Mouse (Mus musculus): ENCODE measurements at regions not wholly inside any gene's neighbourhood (a gene's known extent, or its start where the extent isn't known, plus 50 kb on each side); places are given as distances from the start of the nearest gene placed in this dataset.

DNA sequence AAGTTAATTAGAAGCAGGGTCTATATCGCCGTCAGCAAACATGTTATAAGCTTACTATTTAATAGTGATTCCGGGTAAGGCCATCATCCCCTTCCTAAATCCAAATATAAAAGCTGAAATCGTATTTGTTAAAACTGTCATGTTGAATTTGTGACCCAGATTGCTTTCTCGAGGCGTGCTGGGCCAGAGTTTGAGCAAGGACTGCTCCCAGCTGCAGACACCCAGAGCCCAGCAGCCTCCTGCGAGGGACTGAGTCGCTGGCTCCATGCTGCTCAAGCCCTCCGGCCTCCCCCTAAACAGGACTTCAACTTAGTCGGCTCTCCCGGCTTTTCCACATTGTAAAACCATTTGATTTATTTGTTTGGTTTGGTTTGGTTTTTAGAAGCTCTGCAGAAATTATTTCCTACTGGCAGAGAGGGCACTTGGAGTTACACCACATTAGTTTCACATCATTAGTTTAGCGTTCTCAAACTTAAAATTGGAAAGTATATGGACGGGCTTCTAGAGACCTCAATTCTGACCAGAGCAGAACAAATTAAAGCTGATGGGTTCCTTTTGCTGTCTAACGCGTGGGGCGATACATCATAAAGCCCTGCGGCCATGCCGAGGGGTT is 126.4 kb upstream of the Pitx1 start:
- DNase-seq, result no peak

DNA sequence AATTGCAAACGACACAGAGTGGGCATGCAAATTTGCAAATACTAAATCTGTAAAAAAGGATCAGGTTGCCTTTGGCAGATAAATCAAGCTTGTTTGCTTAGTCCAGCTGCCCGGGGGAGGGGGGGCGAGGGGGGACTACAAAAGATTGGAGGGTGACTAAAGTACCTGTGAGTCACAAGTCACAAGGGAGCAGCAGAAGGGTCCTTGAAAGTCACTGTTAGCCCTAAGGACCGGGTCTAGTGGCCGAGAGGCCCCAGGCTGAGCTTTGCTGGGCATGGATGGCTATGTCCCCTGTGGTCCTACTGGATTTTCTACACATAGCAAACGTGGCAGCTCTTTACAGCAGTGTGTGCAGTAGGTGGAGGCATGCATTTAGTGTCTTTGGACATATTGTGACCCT is 118.4 kb upstream of the Pitx1 start:
- DNase-seq, result peak; percentile 62

DNA sequence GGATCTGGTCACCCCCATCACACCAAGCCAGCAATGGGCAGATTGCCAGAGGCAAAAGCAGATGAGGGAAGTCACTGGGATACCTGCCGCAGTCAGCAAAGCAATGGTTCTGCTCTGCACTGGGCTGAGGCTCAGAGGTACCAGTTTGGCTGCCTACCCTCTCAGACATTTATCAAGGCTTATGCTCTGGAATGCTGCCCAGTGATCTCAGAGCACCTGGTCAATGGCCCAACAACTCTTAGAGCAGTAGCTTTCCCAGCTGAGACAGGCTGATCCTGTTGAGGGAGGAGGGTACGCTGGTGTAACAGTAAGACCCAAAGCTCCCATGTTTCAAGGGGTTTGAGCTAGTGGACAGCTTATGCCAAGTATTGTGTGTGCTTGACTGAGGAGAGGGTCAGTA is 117.4 kb upstream of the Pitx1 start:
- DNase-seq, result no peak

DNA sequence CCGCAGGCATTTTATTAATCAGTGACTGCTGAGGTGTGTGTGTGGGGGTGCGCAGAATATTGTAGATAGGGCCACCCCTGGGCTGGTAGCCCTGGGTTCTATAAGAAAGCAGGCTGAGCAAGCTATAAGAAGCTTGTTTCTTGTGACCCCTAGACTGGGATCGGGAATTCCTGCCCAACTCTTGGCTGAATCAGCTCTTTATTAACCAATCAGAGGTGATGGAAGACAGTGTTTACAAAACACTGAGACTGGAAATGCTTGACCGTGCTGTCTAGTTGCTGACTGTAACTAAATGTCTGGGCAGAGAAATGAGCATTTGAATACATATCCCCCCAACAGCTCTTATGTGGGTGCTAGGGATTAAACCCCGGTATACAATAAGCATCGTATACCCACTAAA is 114.8 kb upstream of the Pitx1 start:
- DNase-seq, result no peak

DNA sequence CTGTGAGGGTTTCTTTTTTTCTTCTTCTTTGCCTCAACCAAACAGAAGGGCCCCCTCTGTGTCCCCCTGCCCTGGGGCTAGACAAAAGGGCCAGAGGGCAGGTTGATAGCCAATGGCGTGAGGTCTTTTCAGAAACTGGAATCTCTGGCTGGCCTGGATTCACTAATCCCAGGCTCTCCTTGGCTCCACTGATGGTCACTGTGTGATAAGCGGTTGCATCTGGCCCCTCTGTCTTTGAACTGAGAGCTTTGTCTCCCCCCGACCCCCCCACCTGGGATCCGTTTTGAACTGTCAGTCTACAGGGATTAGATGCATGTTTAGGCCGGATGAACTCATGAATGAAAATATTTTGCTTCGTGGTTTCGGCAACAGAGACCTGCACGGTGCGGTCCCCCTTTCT is 112.6 kb upstream of the Pitx1 start:
- no peak for DNase-seq

DNA sequence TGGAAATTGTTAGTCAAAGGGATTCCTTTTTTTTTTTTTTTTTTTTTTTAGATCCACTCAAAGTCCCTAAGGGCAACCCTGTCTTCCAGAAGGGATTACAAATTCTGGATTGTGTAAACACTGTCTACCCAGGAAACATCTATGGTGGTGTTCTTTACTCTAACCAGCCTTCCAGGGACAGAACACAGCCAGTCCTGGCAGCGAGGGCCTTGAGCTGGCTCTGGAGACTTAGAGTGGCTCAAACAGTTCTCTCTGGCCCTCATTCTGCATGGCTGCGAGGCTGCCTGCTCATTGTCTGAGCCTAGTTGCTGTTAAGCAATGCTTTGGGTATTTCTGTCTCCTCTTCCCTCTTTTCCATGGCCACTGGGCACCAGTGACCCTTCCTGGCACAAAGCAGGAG is 112.2 kb upstream of the Pitx1 start:
- no peak for DNase-seq

DNA sequence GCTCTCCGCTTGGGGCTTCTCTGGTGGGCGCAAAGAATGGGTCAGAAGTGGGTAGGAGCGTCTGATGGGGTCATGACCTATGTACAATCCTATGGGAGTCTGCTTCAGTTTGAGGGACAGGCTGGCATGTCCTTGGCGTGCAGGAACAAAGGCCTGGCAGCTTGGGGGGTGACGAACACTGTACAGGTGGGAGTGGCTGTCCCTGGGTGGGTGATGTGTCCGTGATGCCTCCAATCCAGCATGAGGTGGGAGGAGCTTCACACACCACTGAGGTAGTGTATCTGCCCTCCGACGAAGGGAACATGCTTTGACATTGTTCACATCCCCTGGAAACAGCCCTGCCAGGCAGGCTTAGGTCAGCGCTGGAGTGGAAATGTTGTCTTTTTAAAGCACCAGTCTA is 101.4 kb upstream of the Pitx1 start:
- no peak for DNase-seq

DNA sequence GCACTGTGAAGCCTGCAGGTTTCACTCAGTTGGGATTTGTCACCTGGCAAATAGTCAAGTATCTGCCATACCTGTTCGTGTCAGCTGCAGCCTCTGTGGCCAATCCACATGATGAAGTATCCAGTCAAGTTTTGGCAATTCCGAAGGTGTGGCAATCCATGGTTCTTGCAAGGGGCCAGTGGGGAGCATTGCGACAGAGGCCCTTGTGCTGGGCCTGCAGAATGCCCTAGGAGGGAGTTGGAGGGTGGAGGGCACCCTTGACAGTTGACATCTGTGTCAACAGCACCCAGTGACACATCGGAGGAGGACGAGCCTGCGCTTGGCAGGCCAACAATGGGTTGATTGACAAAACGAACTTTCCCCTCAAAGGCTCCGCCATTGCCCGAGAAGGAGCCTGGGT is 101.0 kb upstream of the Pitx1 start:
- DNase-seq, result no peak

DNA sequence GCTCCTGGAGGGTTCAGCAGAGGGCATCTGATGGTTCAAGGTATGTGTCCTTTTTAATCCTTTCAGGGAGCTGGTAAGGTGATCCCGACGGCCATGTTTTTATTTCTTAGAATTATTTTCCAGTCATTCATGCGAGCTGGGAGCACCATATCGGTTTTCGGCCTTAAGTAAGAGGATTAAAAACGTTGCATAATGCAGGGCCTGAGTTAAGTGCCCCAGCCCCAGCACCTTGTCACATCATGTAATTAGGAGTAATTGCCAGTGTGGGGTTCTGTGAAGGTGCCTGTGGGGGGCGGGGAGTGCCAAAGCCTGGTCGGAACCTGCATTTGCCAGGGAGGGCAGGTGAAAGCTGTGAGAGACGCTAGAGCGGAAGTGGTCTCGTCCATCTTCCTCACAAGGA is 94.6 kb upstream of the Pitx1 start:
- no peak for DNase-seq

DNA sequence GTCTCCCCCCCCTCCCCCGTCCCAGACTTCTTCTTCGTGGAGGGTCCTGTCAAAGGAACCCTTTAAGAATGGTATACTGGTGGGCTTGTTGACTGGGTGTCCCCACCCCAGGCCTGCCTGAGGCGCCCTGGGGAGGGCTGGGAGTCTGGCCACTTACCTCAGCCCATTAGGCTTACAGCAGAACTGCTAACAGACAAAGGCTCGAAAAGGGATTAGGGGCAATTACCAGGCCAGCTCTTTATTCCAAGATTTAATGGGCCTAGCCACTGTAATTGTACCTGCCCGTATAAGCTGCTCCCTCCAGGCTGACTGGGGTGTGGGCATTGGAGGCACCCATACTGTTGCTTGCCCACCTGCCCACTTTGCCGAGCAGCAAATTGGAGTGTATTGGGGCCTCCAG is 93.8 kb upstream of the Pitx1 start:
- no peak for DNase-seq

DNA sequence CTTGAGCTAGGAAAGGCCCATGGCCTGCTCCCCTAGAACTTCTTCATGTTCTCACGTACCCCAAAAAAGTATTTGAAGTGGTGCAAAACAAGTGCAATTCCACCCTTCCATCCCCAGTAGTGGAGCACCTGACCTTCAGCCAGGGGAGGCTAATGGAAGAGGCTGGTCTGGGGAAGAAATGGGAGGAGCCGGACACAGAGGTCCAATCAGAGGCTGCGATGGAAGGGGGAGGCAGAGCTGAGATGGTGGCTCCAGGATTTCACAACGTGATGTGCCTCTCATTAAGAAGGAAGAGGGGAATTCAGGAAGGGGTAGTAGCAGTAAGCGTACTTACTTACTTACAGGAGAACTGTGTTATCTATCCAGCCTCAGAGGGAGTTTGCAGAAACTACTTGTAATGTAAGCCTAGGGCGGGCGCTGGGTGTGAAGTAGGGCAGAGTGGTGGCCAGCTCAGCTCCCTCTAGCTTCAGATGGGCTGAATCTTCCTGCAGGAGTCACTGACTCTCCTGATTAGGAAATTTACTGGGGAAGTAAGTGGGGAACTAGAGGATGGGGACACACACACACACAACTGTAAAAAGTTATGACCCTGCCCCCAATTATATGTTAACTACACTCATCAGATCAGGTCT is 87.6 kb upstream of the Pitx1 start:
- peak; percentile 38 for DNase-seq

DNA sequence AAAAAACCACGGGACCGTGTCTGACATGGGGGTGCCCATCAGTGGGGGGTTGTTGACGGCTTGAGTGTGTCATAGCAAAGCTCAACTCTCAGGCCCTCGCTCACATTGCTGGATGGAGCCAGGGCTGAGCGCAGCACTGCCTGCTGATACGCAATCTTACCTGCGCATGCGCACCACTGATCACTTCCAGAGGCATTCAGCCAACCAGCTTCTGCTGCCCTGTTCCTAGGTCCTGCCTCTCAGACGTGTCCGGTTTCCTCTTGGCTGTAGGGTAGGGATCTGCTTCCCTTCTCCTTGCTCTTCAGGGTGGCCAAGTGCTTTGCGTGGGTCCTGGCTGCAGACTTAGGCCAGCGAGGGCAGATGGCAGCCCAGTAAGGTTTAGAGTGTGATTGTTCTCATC is 81.3 kb upstream of the Pitx1 start:
- no peak for DNase-seq

DNA sequence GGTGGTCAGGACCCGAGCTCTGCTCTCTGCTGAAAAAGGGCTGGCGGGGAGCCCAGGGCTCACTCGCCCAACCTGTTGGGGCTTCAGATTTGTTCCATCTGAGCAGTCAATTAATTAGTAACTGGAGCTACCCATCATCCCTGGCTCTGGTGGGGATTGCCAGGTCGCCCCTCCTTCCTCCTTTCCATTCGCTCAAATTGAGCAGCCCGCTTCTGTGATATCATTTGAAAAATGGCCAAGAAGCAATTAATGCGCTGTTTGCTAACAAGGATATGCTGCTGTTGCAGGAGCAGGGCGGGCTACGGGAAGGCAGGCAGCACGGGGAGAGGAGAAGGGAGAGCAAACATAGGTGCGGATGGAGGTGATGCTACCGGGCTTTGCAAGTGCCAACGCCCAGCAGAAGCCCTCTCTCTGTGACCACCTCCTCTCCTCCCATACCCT is 76.3 kb upstream of the Pitx1 start:
- DNase-seq, result peak; percentile 11

DNA sequence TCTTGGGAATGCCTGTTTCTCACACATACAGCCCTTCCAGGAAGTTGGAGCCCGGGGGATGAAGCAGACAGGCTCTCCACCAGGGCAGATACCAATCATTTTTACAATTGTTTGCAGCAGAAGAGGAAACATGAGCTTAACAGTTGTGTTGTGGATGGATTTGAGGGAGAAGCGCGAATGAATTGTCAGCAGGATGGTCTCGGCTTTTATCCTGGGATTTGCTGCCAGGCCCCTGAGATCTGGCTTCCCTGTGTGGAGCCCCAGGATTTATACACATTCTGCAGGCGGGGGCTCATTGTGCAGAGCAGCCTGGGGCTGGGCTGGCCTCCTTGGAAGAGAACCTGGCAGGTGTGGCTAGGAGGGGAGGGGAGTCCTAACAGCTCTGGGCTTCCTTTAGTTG is 73.9 kb upstream of the Pitx1 start:
- DNase-seq, result no peak

DNA sequence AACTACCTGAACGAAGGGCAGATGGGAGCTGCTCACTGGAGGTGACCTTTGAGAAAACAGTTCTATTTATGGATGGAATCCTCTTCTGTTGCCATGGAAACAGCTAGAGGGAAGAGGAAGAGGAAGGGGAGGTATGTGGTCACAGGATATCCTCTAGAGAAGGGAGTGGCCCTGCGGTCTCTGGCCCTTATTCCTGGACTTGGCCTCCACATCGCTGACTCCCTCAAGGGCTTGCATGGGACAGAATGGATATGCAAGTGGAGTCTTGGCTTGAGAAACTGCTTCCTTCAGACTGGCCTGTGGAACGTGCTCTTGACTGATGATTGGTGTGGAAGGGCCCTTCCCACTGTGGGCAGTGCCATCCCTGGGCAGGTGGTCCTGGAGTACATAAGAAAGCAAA is 68.9 kb upstream of the Pitx1 start:
- no peak for DNase-seq

DNA sequence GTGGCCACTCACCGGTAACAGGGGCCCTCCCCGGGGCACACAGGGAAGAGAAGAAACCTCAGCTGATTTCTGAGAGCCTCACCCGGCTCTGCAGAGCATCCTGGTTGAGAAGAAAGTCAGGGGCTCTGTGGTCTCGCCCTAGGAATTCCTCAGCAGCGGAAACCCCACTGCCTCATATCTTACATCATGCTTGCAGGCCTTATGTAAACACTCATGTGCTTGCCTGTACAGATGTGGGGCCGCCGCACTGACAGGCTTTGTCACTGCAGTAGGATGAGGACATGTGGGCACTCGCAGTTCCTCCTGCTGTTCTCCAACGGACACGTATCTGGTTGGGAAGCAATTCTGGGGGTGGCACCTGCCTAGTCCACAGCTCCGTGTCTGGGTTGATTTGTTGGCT is 66.3 kb upstream of the Pitx1 start:
- no peak for DNase-seq

DNA sequence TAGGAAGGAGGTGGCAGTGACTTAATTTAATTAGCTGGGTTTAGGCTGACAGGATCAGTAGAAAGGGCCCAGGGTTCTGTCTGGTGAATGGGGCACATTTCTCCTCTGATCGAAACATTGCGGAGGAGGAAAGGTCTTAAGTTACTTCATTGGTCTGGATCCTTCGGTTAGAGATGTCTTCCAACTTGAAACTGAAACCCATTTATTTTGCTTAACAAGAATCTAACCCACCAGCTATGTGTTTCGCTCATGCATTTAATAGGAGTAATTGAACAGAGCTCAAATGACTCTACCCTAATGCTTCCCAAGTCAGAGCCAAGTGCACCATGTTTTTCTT is 64.2 kb upstream of the Pitx1 start:
- no peak for DNase-seq

DNA sequence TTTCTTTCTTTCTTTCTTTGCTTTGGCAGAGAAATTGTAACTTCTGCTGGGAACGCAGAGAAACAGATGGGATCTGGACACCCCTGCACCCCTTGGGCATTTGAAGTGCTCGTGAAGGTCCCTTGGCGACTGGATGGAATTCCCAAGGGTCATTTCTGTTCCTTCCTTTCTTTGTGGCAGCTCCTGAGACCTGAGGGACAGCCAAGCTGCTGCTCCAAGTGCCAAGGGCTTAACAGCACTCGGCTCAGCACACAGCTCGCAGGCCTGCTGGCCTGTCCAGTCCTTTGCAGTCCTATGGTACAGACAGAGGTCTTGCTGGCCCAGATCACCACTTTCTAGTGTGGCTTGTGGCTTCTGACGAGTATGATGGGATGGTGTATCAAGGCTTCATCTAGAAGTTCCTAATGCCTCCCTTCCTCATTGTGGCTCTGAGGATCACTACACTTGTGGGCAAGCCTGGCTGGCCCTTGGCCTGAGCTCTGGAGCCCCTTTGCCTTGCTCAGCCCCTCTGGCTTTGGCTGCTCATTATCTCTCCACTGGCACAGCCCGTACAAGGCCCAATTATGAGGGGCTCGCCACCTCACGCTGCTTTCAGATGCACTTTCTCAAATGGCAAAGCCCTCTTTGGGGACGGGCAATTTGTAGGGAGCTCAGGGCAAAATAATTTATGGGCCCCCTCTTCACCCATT is 63.7 kb upstream of the Pitx1 start:
- no peak for DNase-seq

DNA sequence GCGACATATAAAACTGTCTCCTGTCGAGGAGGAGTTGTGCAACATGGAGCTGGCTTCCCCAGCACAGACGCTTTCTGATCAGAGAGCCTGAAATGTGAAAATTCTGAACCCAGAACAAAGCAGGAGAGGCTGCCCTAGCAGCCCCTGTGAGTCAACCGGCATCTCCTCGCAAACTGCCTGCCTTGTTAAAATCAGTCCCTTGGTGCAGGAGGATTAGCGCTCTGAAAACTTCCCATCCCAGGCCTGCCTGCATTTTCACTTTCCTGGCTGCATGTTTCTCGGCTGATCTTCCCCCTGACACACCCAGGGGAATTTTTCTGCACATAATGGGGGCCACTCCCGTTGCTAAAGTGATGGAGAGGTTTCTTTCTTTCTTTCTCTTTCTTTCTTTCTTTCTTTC is 63.0 kb upstream of the Pitx1 start:
- no peak for DNase-seq

DNA sequence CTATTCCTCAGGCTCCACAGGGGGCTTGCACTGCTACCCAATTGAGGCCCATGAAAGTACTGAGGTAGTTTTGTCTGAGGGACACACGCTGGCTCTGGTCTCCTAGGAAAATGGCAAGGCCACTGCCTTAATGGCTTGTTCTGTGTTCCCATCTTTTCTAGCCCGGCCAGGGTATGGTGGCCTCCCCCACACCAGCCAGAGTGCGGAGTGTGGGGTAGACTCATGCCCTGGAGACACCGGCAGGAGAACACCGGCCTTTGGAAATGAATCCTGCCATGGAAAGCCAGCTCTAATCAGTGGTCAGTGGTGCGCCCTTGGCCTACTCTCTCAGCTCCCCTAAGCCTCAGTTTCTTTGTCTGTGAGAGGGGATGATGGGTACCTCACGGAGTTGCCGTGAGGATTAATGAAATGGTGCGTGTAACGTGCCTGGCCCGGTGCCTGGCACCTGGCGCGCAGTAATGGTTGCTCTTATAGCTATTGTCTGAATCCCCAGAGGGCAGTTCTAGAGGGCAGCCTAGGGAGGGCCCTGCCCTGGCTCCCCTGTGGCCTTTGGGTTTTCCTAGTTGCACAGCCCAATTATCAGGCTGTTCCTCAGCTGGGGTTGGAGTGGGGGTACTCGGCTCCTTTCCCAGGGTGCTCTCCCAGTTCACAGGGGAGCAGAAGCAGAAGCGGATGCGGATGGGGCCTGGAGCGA is 62.4 kb upstream of the Pitx1 start:
- DNase-seq, result no peak

DNA sequence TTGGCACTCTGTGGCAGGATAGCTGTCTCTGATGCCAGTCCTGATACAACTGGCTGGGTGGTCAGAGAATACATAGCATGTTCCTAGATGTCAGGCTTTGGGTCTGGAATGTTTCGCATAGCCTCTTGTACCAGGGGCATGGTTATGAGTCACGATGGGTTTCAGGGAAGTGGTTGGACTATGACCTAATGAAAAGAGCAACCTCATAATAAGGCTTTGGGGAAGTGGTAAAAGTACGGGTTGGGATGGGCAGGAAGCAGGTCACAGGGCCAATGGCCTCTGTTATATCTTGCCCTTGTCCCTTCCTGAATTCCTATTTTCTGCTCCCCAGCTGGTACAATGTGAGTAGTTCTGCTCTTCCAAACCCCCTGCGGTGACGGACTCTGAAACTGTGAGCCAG is 59.5 kb upstream of the Pitx1 start:
- DNase-seq, result no peak

DNA sequence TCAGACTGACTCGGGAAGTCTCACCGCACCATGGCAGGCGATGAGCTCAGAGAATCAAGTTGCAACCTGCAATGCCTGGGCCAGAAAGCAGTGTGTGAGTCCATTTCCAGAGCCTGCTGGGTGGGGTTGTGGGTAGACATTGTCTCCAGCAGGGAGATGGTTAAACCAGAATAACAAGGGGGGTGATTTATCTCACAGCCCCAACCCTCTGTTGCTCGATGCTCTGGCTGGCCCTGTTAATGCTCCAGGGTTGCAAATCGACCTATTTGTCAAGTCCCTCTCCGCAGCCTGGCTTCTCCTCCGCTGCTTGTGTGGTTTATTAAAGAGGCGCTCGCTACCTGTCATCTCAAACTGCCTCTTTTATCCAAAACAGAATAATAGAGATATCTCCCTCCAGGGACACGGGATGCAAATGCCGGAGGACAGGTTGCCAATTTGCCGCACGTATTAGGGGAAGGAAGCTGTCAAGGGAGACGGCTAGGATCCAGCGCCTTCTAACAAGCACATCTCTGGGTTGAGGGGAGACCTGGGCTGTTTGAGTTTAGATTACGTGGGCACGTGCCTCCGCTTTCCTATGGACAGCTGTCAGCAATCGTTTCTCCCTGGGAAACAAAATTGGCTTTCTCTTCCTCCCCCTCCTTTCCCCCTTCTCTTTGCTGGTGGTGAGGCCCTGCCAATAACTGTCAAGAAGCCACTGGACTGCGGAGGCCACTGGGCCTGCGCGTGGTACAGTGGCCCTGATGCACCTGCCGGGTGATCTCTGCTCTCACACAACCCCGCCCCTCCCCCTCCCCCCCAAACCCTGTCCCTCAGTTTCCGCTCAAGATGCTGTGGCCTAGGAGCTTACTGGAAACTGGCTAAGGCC is 57.4 kb upstream of the Pitx1 start:
- no peak for DNase-seq

DNA sequence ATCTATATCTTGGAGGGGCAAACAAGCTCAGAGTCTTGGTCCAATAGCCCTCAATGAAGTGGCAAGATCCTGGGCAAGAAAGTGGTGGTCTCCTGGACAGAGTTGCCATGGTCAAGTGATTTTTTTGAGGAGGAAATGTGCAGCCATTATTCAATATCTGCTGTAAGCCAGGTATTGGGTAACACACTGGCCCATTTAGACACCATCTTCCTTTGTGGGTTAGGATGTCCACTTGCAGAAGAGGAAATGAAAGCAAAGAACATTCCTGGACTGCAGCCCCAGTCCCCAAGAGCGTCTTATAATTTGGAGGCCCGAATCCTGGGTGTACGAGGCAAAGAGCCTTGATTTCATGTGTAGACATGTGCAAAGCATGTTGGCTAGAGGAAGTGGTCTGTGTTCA is 56.3 kb upstream of the Pitx1 start:
- no peak for DNase-seq
